Mouse (Mus musculus): ENCODE measurements around the gene Zfp457. TPM values are rescaled to one million over a fixed set of nuclear protein-coding genes. Genes with fewer than 3 reads are reported as not detected.

The Zfp457 gene
- 1.3 TPM for polyA plus RNA-seq (2014; fragmentation: Illumina TruSeq; extraction: RNeasy Lipid Tissue Mini Kit (QIAGEN cat#74804); ENCODE audit: low read depth, low replicate concordance)

GRCm38 (mm10) chr13:67305822-67306672 lies at the start of gene Zfp457:
TSS of gene Zfp457 (minus strand) at chr13:67306485.

GRCm38 (mm10) chr13:67332019-67332724 lies 25.9 kb upstream of the Zfp457 start, which contains the start of gene Zfp595:
TSS of gene Zfp595 (minus strand) at chr13:67332570.

GRCm38 (mm10) chr13:67278314-67278713 lies 28.0 kb downstream of the Zfp457 start, which contains the start of gene Zfp458:
TSS of gene Zfp458 (minus strand) at chr13:67278466.

Other genes starting within 250 kb of the Zfp457 start
- gene Zfp712, start 245.3 kb downstream of the Zfp457 start, polyA plus RNA-seq (2014; fragmentation: Illumina TruSeq; extraction: RNeasy Lipid Tissue Mini Kit (QIAGEN cat#74804); ENCODE audit: low read depth, low replicate concordance): 13.8 TPM
- gene Zfp708, start 208.5 kb downstream of the Zfp457 start, polyA plus RNA-seq (2014; fragmentation: Illumina TruSeq; extraction: RNeasy Lipid Tissue Mini Kit (QIAGEN cat#74804); ENCODE audit: low read depth, low replicate concordance): 8.8 TPM
- 8.0 TPM for gene Gm28557, start 197.9 kb downstream of the Zfp457 start, polyA plus RNA-seq (2014; fragmentation: Illumina TruSeq; extraction: RNeasy Lipid Tissue Mini Kit (QIAGEN cat#74804); ENCODE audit: low read depth, low replicate concordance)
- gene Rslcan18, start 190.2 kb downstream of the Zfp457 start, polyA plus RNA-seq (2014; fragmentation: Illumina TruSeq; extraction: RNeasy Lipid Tissue Mini Kit (QIAGEN cat#74804); ENCODE audit: low read depth, low replicate concordance): 0.22 TPM
- gene Zfp759, start 184.8 kb downstream of the Zfp457 start, polyA plus RNA-seq (2014; fragmentation: Illumina TruSeq; extraction: RNeasy Lipid Tissue Mini Kit (QIAGEN cat#74804); ENCODE audit: low read depth, low replicate concordance): 91.1 TPM
- gene Rsl1, start 133.3 kb downstream of the Zfp457 start, polyA plus RNA-seq (2014; fragmentation: Illumina TruSeq; extraction: RNeasy Lipid Tissue Mini Kit (QIAGEN cat#74804); ENCODE audit: low read depth, low replicate concordance): 7.8 TPM
- 3.3 TPM for gene Zfp455, start 112.0 kb downstream of the Zfp457 start, polyA plus RNA-seq (2014; fragmentation: Illumina TruSeq; extraction: RNeasy Lipid Tissue Mini Kit (QIAGEN cat#74804); ENCODE audit: low read depth, low replicate concordance)
- gene Zfp458, start 28.0 kb downstream of the Zfp457 start, polyA plus RNA-seq (2014; fragmentation: Illumina TruSeq; extraction: RNeasy Lipid Tissue Mini Kit (QIAGEN cat#74804); ENCODE audit: low read depth, low replicate concordance): 35.9 TPM
- gene Zfp595, start 26.1 kb upstream of the Zfp457 start, polyA plus RNA-seq (2014; fragmentation: Illumina TruSeq; extraction: RNeasy Lipid Tissue Mini Kit (QIAGEN cat#74804); ENCODE audit: low read depth, low replicate concordance): 10.1 TPM
- gene Gm28044, start 54.1 kb upstream of the Zfp457 start, polyA plus RNA-seq (2014; fragmentation: Illumina TruSeq; extraction: RNeasy Lipid Tissue Mini Kit (QIAGEN cat#74804); ENCODE audit: low read depth, low replicate concordance): 2.2 TPM
- 5.3 TPM for gene Zfp953, start 54.1 kb upstream of the Zfp457 start, polyA plus RNA-seq (2014; fragmentation: Illumina TruSeq; extraction: RNeasy Lipid Tissue Mini Kit (QIAGEN cat#74804); ENCODE audit: low read depth, low replicate concordance)
- 0.48 TPM for gene Gm28041, start 69.2 kb upstream of the Zfp457 start, polyA plus RNA-seq (2014; fragmentation: Illumina TruSeq; extraction: RNeasy Lipid Tissue Mini Kit (QIAGEN cat#74804); ENCODE audit: low read depth, low replicate concordance)
- gene Zfp456, start 69.3 kb upstream of the Zfp457 start, polyA plus RNA-seq (2014; fragmentation: Illumina TruSeq; extraction: RNeasy Lipid Tissue Mini Kit (QIAGEN cat#74804); ENCODE audit: low read depth, low replicate concordance): 1.2 TPM
- 2.6 TPM for gene Zfp429, start 93.3 kb upstream of the Zfp457 start, polyA plus RNA-seq (2014; fragmentation: Illumina TruSeq; extraction: RNeasy Lipid Tissue Mini Kit (QIAGEN cat#74804); ENCODE audit: low read depth, low replicate concordance)
- gene Zfp459, start 114.9 kb upstream of the Zfp457 start, polyA plus RNA-seq (2014; fragmentation: Illumina TruSeq; extraction: RNeasy Lipid Tissue Mini Kit (QIAGEN cat#74804); ENCODE audit: low read depth, low replicate concordance): 1.3 TPM
- 8.6 TPM for gene Zfp874a, start 145.1 kb upstream of the Zfp457 start, polyA plus RNA-seq (2014; fragmentation: Illumina TruSeq; extraction: RNeasy Lipid Tissue Mini Kit (QIAGEN cat#74804); ENCODE audit: low read depth, low replicate concordance)
- gene Zfp874b, start 177.8 kb upstream of the Zfp457 start, polyA plus RNA-seq (2014; fragmentation: Illumina TruSeq; extraction: RNeasy Lipid Tissue Mini Kit (QIAGEN cat#74804); ENCODE audit: low read depth, low replicate concordance): 4.4 TPM
- 52.5 TPM for gene Zfp58, start 194.1 kb upstream of the Zfp457 start, polyA plus RNA-seq (2014; fragmentation: Illumina TruSeq; extraction: RNeasy Lipid Tissue Mini Kit (QIAGEN cat#74804); ENCODE audit: low read depth, low replicate concordance)
- gene Gm26965, start 219.7 kb upstream of the Zfp457 start, polyA plus RNA-seq (2014; fragmentation: Illumina TruSeq; extraction: RNeasy Lipid Tissue Mini Kit (QIAGEN cat#74804); ENCODE audit: low read depth, low replicate concordance): not detected
- gene Zfp87, start 219.7 kb upstream of the Zfp457 start, polyA plus RNA-seq (2014; fragmentation: Illumina TruSeq; extraction: RNeasy Lipid Tissue Mini Kit (QIAGEN cat#74804); ENCODE audit: low read depth, low replicate concordance): 31.5 TPM
- gene Zfp748, start 247.3 kb upstream of the Zfp457 start, polyA plus RNA-seq (2014; fragmentation: Illumina TruSeq; extraction: RNeasy Lipid Tissue Mini Kit (QIAGEN cat#74804); ENCODE audit: low read depth, low replicate concordance): 32.6 TPM

Measured in testis, adult 10 weeks (tissue).